Mouse (Mus musculus) adipocyte (in vitro differentiated cells): ENCODE measurements around the gene Atrnl1.
"Not testable (repeated sequence)": the region's sequence is repeated elsewhere in the genome, so short reads cannot be mapped to it uniquely, and the experiment has no call there.

Source experiments
- DNase-seq: peaks from one replicate; pipeline ENCODE4 v3.0.0-alpha.2; 2016; ENCODE audit warnings: low spot score

Gene Atrnl1

GRCm38 (mm10) chr19:57961738-57962640 lies 351.2 kb downstream of the Atrnl1 start:
- no peak for DNase-seq

DNA sequence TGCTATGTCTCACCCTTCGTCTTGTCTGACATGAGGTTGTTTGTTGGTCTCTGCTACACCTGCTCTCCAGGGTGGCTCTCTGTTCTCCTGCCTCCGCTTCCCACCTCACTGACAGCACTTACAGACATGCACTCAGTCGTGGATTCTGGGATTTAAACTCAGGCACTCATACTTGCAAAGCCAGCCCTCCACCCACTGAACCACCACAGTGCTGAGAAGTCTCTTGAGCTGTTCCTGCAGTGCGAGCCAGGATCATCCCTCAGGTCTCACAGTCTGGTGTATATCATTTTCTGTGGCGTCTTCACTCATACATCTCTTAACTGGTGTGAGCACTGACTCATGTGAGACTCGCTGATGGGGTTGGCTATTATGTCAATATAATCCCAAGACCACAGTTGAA lies 353.0 kb downstream of the Atrnl1 start:
- no peak for DNase-seq

DNA sequence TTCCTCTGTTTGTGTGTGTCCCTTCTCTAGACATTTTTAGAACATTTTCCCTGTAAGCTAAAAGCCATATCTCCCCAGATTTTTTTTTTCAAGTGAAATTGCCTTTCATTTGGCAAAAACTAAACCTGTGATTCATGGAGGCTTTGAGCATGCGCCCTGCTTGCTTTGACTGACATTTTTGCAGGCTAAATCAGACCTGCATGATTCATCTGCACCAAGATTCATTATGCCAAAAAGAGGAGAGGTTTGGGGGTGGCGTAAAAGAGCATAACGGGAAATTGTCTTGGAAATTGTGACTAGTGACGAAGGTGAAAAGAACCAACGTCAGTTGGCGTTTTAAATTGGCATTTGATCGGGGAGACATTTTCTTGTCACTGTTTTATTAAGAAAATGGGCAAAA lies 358.9 kb downstream of the Atrnl1 start:
- DNase-seq = peak; percentile 63

DNA sequence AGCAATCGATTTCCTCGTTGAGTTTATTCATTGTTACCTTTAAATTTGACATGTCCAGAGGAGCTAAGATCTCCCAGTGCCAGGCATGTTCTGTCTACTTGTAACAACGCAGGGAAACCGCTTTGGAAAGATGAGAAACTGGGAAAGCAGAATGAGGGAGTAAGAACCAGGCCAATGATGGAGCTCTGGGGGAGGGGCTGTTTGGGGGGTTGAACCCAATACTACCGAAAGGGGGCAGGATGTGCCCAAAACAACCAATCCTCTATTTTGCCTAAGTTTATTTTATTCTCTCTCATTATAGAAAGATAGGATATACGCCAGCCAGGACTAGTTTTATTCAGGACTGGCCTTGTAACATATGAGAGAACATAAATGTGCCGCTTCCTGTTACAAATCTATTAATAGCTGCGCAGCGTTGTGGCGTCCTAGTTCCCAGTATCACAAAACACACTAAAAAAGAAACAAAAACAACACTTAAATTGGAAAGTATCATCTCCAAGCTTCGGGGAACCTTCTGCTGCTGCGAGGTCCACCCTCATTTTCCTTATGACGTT lies 359.6 kb downstream of the Atrnl1 start:
- no peak for DNase-seq

- DNase-seq = no peak
These were observed 364.4 kb downstream of the Atrnl1 start for GRCm38 (mm10) chr19:57975201-57975600.

- DNase-seq = peak; percentile 14
These were observed 375.4 kb downstream of the Atrnl1 start for GRCm38 (mm10) chr19:57985918-57986900.

GRCm38 (mm10) chr19:57987696-57988393 lies 377.0 kb downstream of the Atrnl1 start:
- no peak for DNase-seq

GRCm38 (mm10) chr19:57988559-57989093 lies 377.8 kb downstream of the Atrnl1 start:
- DNase-seq = no peak

DNA sequence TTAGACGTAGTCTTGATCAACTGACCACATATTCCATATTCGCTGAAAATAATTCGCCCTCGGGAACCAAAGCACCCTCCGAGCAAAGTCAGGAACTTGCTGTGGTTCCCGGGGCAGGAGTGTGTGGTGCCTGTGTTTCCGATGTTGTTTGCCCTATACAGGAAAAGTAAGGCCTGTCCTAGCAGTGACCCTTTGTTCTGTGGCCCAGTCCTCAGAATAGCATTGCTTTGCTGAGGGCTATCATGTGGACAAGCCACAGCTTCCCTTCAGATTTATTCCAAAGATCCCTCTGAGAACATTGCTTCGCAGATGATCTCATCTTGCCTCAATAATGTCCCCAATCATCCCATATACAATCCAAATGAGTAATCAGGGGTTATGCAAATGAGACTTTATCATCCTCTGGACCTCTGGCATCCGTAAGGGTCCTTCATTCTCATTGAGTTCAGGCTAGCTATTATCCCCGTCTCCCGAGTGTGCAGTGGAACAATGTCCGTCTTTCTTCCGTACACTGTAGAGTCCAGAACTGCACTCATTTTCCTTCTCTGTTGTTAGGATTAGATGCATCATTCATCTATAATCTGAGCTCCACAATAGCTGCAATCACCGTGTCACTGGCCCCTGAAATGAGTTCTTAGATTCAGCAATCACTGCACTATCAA lies 380.4 kb downstream of the Atrnl1 start:
- no peak for DNase-seq

DNA sequence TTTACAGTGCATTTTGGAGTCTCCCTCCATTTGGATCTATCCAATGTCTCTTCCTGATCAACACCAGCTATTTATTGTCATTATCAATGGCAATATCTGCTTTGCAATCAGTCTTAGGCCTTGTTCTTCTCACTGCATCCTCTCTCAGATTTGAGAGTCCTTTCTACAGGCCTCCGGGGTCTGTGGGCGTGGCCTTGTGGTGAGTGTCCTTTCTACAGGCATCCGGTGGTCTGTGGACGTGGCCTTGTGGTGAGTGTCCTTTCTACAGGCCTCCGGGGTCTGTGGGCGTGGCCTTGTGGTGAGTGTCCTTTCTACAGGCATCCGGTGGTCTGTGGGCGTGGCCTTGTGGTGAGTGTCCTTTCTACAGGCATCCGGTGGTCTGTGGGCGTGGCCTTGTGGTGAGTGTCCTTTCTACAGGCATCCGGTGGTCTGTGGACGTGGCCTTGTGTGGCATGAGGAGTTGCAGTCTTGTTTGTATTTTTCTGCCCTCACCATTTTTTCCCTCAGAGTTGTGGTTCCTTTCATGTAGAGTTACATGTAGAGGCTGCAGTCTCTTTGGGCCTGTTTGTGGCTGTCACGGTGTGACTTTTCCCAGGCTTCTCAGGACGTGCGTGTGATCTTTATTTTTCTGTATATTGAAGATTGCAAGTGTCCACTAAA lies 383.5 kb downstream of the Atrnl1 start:
- not testable (repeated sequence) for DNase-seq

DNA sequence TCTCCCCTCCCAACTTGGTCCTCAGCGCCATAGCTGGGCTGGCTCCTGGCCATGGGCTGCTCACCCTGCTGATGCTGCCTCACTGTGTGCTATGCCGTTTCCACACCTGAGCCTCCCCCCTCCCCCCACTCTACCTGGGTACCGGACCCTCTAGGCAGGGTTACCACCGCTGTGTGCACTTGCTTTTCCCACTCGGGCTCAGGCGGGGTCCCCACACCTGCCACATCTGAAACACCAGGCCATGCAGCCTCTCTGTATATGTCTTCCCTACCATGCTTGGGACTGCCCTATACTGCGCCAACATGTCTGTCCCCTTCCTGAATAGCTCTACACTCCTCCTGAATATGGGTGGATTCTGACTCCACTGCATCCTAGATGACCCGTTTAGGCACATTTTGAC lies 384.2 kb downstream of the Atrnl1 start:
- no peak for DNase-seq

GRCm38 (mm10) chr19:57997961-57998360 lies 387.1 kb downstream of the Atrnl1 start:
- DNase-seq = peak; percentile 14

DNA sequence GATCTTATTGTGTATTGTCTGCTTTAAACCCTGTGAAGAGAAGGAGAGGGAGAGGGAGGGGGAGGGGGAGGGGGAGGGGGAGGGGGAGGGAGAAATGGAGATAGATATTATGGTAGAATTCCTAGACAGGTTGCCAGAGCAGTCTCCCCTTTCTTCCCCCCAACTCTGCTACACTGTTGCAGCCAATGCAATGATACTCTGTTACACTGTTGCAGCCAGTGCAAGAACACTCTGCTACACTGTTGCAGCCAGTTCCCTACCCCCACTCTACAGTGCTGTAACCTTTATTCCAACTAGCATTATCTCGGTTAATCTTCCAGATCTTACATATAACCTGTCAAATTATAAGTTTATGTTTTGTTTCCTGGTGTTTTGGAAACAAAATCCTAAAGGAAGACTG lies 400.8 kb downstream of the Atrnl1 start:
- DNase-seq = no peak

DNA sequence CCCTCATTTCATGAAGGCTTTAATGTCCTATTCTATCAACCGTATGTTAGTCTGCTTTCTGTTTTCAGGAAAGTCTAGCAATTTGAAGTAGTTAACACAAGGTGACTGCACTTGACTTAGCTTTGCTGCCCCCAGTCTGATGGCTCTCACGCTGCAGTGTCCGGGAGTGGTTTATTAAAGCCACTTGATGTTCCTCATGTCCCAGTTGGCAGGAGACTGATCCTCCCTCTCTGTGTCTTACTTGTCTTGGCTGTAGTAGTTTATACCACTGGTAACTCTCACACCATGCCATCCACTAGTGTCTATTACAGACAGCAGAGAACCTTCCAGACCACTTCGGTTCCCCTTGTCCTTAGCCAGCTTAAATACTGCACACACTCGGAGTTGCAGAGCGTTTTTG lies 404.9 kb downstream of the Atrnl1 start:
- DNase-seq = peak; percentile 58

DNA sequence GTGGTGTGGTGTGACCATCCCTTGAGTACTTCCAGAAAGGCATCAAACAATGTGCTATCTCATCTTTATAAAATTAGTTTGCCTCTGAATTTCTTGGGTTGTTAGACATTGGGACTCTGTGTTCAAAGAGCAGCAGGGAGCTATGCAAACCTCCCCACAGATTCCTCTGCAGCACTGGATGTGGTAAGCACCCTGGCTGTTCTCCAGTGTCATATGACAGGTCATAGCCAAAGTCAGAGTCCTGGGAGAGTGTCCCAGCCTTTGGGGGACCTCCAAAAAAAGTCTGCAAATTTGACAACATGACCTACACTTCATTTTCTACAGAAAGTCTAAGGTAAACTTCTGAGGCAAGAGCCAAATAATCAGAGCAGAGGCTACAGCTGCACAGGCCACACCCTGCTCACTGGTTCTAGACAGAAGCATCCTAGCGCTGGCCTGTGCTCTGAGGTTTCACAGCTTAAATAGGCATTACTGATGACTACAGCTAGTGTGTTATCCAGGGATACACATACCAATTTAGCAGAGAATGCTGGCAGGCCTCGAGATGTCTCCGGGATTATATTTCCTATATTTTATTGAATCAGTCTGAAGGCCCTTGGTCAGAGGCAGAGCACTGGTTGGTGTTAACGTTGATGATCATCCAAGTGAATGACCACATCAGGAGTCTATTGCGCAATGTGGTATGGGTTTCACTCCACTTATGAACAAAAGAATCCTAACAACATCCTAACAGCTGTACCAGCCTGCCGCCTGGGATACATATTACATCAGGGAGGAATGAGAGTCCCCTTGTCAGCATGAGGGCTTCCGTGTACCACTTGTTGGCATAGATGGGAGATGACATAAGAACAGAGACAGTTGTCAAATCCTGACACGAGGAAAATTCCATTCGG lies 406.0 kb downstream of the Atrnl1 start:
- DNase-seq = peak; percentile 86

- no peak for DNase-seq
These were observed 406.6 kb downstream of the Atrnl1 start for GRCm38 (mm10) chr19:58017468-58017867.

- no peak for DNase-seq
These were observed 407.9 kb downstream of the Atrnl1 start for GRCm38 (mm10) chr19:58018698-58019097.

DNA sequence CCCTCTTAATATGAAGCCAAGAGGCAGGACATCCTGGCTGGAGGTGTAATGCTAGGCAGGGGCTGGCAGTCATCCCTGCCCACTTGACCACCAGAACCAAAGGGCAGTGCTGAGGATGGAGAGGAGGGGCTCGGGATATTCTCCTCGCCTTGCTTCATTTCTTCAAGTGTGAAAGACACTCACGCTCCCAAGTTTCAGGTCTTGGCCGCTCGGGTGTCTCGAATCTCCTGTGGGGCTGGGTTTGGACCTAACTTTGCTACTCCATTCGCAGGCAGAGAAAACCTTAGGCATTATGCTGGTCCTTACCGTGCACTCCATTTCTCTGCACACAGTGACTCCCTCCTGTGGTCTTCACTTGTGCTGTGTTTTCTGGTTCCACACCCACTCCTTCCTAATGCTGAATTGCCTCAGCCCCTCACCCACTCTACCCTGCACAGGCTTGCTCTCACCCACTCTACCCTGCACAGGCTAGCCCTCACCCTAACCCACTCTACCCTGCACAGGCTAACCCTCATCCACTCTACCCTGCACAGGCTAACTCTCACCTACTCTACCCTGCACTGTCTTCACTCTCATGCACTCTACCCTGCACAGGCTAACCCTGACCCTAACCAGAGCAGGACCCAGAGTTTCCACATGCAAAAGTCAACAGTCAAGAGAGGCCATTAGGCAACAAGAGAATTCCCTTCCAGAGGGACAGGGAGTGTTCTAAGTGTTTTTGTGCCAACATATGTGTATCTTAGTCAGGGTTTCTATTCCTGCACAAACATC lies 410.9 kb downstream of the Atrnl1 start:
- peak; percentile 62 for DNase-seq
